Mouse (Mus musculus) ES-E14 (cell line): ENCODE measurements at regions not wholly inside any gene's neighbourhood (a gene's known extent, or its start where the extent isn't known, plus 50 kb on each side); places are given as distances from the start of the nearest gene placed in this dataset.

ENCODE experiments used
- CHD2 ChIP-seq: IDR thresholded peaks from 2 replicates; pipeline ENCODE4 v1.6.1; 2014; ENCODE audit warnings: mild to moderate bottlenecking, low read depth, low read length, inconsistent platforms
- HCFC1 ChIP-seq: IDR thresholded peaks from 2 replicates; pipeline ENCODE4 v1.6.1; 2012; ENCODE audit warnings: low read length, inconsistent platforms, borderline replicate concordance; ENCODE audit not compliant: insufficient read depth
- MAFK ChIP-seq: IDR thresholded peaks from 2 replicates; pipeline ENCODE4 v1.6.1; 2014; ENCODE audit warnings: mild to moderate bottlenecking, low read depth, low read length, inconsistent platforms; ENCODE audit not compliant: insufficient read depth
- ZC3H11A ChIP-seq: IDR thresholded peaks from 2 replicates; pipeline ENCODE4 v1.6.1; 2012; ENCODE audit warnings: low read depth, mild to moderate bottlenecking, inconsistent platforms, low read length, borderline replicate concordance
- ZNF384 ChIP-seq: IDR thresholded peaks from 2 replicates; pipeline ENCODE4 v1.6.1; 2012; ENCODE audit warnings: low read depth, low read length, inconsistent platforms

DNA sequence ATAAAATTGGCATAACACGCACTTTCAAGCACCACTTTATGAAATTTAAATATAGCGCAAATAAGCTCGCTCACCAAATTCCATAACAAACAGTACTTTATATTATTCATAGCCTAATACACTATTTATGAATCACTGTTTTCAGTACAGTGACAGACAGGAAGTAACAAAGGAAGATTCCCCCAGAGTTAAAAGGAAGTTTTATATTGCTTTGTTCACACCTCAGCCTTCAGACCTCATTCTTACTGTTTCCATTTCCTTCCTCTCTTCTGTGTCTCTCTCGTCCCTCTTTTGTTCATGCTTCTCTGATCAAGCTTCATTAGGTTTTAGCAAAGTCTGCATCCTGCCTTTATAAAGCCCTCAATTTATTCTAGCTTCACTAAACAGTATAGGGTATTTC lies 1680.8 kb downstream of the Kcnt2 start:
- no peak for TF ChIP-seq CHD2
- TF ChIP-seq MAFK: no peak
- no peak for TF ChIP-seq ZNF384
- TF ChIP-seq ZC3H11A: no peak
- TF ChIP-seq HCFC1: no peak
